Mouse (Mus musculus): ENCODE measurements at regions not wholly inside any gene's neighbourhood (a gene's known extent, or its start where the extent isn't known, plus 50 kb on each side); places are given as distances from the start of the nearest gene placed in this dataset.

DNA sequence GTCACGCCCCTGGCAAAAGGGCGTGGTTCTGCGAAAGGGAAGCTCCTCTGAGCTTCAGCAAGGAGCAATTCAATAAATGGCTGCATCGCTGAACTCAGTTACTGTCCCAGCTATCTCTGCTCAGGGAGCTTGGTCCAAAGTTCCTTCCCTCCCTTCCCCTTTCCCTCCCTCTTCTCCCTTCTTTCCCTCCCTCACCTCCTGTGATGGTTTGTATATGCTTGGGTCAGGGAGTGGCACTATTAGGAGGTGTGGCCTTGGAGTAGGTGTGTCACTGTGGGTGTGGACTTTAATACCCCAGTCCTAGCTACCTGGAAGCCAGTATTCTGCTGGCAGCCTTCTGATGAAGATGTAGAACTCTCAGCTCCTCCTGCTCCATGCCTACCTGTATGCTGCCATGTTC is 120.5 kb downstream of the Erv3 start:
- no peak for DNase-seq (ENCODE audit: low spot score in 2 of 2)

DNA sequence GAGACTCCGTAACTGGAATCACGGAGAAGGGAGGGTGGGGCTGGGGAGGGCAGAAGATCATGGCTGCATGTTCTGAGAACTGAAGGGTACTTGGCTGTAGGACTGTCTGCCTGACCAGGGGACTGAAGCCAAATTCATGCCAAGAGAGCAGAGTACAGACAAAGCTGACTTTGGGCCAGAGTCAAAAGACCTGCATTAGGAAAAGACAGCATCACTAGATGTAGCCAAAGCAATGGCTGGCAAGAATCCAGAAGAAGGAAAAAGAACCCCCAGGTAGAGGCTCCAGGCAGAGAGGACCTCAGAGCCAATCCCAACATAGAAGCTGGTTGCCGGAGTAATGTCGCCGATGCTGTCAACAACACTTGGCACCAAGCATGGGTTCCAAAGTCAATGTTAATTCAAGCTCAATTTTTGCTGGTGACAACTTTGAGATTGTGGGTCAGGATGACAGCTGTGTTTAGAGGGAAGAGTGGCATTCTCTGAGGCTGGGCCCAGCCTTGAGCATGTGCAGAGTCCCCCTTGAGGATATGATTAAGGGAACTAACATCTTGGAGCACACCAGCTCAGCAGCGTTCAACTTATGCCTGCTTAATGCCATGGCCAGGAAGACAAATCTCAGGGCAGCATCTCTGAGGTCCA is 124.7 kb downstream of the Erv3 start:
- DNase-seq (ENCODE audit: low spot score in 2 of 2): no peak

DNA sequence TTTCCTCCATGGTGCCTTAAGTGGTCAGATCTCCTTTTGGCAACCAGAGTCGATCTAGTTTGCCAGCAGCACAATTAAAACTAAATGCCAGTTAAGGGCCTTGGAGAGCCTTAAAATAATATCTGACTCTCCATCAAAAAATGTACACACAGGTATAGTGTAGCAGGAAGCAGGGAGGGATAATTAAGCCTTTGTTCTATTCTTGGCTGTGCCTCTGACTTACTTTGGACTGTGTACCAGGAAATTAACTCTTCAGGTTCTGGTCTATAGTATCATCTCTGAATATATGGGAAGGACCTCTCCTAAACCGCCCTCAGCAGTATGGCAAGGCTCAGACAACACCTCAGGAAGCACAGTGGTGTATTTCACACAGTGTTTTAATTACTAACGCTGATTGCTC is 133.0 kb downstream of the Erv3 start:
- DNase-seq (ENCODE audit: low spot score in 2 of 2): no peak

DNA sequence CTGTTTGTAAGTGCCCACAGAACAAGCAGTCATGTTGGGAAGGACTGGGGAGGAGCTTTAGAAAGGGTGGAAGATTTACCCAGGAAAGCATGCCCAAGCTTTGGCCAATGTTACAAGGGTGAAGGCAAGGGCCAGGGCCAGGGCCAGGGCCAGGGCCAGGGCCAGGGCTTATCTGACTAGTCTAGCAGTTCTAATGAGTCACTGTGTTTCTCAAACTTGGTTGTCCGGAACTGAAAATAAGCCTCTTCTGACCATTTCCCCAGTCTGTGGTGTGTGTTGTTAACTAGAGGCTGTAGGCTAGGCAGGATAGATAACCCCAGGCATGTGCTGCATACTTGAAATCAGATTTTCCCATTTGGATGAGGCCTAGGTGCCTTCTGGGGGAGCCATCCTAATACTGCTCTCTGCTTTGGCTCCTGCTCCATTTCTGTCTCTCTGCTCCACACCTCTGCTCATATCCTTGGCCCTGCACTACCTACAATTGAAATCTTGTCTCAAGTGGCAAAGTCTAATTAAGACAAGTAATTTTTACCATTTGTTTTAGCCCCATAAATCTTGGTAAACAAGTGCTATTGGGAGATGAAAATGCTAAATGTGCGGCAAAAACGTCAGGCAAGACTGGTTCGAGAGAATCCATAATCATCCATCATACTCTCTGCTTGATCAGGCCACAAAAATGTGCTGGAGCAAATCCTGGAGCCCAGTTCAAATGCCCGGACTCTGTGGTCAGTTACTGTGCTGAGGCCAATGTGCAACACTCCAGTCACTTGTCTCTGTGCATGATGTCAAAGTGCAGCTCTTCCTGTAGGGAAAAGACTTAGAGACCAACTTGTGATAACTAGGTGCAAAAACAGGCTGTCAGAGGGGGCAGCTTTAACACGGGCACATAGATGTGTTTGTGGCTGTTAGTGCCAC is 137.7 kb downstream of the Erv3 start:
- no peak for DNase-seq (ENCODE audit: low spot score in 2 of 2)

DNA sequence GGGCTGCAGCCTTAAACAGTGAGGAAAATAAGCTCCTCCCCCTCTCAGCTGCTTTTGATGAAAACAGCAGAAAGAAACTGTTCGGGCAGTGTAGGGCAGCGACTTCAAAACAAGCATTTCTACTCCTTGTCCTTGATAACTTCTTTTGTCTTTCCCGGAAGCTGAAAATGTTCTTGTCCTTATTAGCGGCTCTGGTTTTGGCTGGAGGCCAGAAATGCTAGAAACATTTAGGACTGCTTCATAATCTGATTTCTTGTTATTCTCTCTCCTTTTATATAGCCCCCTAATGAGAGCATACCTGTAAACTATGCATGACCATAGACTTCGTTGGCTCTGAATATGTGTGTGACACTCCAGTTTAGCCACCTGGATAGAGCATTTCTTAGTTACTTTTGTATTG is 142.0 kb downstream of the Erv3 start:
- DNase-seq (ENCODE audit: low spot score in 2 of 2): no peak

DNA sequence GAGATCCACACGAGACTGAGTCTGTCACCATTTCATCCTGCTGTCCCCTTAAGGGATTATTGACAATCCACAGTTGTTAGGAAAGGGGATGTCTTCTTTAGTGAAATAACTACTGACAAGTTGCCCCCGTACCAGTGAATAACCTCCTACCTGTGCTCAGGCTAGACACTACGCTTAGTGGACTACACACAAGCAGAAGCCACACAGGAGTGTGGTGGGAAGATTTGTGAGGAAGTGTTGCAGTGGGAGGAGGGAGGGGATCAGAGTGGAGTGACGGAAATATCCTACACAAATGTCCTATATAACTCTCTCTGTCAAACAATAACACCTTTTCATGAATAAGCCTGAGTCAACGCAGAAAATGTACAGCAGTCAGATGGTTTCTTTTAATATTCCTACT is 142.7 kb downstream of the Erv3 start:
- DNase-seq (ENCODE audit: low spot score in 2 of 2): no peak

DNA sequence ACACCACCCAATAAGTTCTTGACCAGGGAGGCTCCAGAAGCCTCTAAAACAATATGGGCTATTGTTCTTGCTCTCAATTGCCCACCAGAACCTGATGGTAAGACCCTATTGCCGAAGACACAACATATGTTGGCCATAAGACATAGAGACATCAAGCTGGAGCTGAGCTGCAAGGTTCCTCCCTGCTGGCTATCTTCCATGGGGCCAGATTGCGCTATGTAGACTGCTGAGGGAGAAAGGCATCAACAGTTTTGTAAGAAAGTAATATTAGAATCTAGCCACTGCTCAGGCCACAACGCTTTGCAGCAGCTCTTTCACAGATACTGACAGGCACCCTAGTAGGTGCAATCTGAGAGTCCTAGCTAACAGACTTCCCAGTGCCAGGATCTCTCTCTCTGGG is 144.2 kb downstream of the Erv3 start:
- DNase-seq (ENCODE audit: low spot score in 2 of 2): no peak

DNA sequence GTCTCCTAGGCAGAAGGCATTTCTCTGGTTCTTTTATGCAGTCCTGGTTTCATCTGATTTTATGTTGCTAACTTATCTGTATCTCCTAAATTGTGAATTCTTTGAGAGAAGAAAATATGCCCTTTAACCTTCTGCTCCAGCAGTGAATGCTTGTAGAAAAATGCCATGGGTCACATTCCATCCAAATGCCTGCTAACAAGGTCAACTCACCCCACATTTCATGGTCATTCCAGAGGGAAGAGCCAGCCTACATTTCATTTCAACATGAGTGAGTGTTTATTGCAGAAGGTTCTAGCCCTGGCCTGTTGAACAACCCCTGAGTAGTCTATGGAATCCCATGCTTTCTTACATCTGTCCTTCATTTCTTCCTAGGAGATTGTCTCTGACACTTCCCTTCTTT is 147.7 kb downstream of the Erv3 start:
- no peak for DNase-seq (ENCODE audit: low spot score in 2 of 2)

DNA sequence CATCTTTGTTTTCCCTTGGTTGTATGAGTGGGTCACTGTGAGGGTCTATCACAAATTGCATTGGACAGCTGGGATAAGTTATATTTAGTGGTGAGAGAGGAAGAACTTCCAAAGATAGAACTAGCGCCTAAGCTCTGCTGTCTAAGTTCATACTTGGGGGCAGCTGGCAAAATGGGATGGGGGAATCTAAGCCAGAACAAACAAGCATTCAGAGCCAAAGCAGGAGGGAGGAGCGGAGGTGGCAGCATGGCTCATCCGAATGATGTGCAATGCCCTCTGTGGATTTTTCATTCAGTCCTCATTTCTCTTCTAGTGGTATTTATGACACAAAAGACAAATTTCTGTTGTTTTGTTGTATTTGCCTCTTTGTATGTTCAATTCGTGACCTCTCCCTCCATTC is 144.5 kb upstream of the Adra1d start:
- DNase-seq (ENCODE audit: low spot score in 2 of 2): no peak

DNA sequence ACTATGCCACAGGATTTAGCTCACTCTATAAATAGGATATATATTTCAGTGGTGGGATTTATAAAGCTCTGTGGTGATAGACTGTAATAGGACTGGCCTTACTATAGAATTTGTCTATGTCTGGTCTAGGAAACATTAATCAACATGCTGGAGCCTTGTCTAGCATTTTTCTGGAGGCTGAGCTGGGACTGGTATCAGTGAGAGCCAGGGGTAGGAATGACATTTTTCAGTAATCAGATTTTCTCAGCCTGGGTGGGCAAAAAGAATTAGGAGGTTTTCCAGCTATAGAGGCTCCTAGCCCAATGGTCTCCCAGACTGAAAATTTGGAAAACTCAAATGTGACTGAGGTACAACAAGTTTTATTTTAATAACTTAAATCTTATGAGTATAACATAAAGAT is 142.3 kb upstream of the Adra1d start:
- no peak for DNase-seq (ENCODE audit: low spot score in 2 of 2)

DNA sequence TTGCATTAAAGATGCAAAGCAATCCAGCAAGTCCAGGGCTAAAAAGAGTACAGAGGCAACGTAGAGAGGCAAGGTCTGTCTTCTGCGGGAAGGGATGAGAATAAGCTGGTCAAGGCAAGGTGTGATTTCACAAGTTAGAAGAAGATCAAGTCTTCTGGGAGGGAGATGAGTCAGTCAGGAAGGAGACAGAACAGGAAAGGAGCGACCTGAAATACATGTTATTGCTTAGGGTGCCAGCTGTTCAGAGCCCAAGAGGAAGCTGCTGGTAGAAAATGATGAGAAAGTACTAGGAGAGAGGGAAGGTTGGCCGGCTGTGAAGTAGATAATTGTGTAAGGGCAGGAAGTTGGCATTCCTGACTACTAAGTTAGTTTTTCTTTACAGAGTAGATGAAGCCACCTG is 140.1 kb upstream of the Adra1d start:
- no peak for DNase-seq (ENCODE audit: low spot score in 2 of 2)

DNA sequence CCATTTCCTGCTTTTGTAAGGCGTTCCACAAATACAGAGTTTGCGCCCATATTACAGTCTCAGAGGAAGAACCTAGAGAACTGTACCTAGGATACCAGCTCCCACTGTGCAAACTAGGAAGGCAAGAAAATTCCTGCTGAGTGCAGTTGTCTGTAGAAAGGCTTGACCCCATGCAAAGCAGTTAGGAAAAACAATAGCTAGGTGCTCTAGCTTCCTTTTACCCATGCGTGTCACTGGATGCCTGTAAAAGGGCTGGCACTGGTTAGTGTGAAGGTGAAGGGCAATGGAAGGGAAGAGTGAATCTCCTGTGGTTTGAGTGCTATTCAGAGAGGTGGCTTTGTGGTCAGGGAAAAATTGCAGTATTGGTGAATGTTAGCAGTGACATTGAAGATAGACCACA is 137.7 kb upstream of the Adra1d start:
- DNase-seq (ENCODE audit: low spot score in 2 of 2): no peak

DNA sequence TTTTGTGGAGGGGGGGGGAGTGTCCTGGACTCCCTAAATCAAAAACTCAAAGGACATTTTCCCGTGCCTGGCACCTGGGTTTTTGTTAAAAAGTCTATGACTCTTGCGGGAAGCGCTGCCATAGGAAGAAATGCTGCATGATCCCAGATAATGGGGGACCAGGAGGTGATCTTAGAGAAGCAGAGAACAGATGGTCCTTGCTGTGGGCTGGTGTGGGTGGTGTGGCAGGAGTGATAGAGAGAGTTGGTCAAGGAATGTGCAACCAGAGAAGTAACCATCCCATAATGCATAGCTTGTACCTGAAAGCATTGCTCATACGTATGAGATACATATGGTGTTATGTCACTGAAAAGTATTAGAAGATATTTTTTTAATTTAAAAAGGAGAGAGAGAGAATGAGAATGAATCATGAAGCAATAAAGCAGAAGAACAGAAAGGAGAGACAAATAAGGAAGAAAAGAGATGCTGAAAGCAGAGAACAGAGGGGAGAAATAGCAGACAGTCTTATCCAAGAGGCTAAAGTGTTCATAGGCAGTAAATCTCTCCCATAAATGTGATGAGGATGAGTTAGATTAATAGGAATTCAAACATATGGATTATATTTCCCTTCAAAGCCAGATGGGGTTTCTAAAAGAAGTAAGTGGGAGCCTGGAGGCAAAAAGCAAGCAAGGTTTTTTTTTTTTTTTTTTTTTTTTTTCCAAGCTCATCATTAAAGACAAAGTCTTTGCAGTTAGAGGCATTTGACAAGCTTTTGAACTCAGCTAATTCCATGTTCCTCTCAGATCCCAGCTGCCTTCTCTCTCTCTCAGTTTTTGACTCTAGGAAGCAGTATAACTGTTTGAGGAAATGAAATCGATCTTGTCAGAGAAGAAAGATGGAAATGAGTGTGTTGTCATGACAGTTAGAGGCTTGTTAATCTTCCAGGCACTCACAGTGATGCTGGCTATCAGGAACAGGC is 136.2 kb upstream of the Adra1d start:
- no peak for DNase-seq (ENCODE audit: low spot score in 2 of 2)

DNA sequence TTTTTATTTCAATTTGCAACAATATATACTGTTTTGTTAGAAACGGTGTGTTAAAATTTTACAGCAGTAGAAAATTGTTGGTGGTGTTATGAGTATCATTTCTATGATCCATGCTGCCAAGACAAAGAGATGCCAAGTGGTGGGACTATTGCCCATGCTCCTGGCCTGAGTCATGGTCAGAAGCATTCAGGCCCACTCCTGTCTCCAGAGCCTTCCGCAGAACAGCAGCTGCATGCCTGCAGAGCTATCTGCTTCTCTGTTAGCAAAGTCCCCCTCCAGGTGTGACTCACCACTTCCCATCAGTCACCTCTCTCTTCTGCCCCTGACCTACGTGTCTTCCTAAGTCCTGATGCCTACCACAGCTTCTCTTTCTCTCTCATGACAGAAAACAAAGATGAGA is 134.2 kb upstream of the Adra1d start:
- no peak for DNase-seq (ENCODE audit: low spot score in 2 of 2)

DNA sequence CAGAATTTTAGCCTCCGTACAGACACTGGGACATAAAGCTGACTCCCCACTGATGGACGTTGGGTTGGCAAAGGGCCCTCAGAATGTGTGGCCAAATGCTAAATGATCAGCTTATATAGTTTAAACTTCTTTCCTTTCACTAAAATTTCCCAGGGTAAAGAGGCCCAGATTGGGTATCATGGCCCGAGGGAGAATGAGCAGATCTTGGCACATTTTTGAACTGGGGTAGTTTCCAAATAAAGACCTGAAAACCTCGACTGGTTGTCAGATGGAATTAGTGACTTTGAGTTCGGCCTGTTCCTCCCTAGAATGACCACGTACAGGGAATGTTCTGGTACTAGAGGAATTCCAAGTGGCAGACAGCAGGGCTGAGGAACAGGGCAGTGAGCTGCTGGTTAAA is 127.9 kb upstream of the Adra1d start:
- DNase-seq (ENCODE audit: low spot score in 2 of 2): no peak

DNA sequence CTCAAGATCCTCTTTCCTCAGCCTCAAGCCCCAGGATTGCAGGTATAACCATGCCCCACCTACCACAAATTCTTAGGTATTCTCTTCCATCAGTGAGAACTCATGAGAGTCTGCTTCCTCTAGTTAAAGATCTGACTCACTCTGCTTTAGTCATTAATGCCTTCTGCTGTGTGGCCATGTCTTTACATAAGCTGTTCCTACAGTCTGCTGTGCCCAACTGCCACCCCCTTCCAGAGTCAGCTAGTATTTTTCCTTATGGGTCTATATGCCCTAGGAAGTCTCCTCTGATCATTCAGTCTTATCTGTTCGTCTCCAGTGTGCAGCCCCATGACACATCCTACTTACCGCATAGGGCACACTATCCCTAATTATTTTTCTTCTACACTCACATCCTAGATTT is 126.2 kb upstream of the Adra1d start:
- no peak for DNase-seq (ENCODE audit: low spot score in 2 of 2)

DNA sequence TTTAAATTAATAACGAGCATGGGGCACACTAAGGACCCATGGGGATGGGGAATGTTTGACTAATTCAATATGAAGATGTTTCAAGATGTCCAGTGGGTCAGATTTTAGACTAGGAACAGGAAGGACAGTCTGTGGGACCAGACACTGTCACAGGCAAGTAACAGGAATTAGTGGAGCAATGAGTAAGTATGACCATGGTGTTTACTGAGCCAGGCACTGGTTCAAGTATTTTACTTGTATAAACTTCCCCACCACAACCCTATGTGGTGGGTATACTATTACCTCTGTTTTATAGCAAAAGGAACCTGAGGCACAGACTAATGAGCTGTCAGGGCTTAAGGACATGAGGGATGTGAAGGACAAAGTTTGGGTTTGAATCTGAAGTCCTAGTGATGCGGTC is 125.4 kb upstream of the Adra1d start:
- DNase-seq (ENCODE audit: low spot score in 2 of 2): no peak

DNA sequence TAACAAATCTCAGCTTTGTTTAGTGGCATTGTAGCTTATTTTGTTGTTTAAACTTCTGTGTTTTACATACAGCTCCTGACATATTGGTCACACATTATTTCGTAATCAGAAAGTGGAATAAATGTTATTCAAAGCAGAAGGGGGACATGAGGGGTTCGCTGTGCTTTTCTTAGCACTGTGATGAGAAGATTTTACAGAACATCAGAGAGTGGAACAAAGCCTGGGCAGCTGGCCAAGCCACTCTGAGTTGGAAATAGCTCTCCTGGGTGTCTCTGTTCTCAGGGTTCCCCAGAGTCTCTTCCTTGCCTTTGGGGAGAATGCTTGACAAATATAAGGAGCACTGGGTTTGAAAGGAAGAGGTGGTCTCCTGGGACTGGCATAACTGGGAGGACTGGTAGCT is 124.7 kb upstream of the Adra1d start:
- DNase-seq (ENCODE audit: low spot score in 2 of 2): peak; percentile 80 to 83

DNA sequence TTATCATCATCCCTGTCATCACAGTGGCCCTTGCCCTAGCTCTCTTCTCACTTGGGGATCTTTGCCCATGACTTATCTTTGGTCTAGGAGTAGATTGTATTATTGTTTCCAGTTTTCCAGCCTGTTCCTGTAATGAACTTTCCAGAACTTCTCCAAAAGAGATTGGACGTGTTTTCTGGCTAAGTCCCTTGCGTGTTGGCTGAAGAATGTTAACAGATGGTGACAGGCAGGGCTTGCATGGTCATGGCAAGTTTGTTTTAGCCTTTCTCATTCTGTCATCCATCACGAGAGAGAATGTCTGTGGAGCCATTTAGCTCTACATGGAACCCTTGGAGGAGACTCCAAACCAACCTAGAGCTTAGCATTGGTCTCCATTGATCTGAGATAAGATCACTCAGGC is 123.2 kb upstream of the Adra1d start:
- no peak for DNase-seq (ENCODE audit: low spot score in 2 of 2)

DNA sequence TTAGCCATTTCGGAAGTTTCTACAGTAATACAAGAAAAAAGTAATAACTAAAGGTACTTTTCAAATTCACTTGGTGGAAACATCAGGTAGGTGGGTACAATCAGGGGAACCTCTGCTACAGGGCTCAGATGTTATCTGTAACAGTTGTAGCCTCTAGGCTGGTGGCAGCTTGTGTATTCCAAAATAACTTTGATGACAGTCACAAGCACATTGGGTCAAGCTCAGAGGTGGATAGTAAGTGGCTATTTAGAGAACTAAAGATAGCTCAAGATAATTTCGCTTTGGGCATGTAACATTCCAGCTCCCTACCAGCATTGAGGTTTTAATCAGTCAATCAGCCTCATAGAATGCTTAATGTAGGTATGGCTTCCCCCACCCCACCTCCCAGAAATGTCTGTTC is 121.7 kb upstream of the Adra1d start:
- DNase-seq (ENCODE audit: low spot score in 2 of 2): no peak

DNA sequence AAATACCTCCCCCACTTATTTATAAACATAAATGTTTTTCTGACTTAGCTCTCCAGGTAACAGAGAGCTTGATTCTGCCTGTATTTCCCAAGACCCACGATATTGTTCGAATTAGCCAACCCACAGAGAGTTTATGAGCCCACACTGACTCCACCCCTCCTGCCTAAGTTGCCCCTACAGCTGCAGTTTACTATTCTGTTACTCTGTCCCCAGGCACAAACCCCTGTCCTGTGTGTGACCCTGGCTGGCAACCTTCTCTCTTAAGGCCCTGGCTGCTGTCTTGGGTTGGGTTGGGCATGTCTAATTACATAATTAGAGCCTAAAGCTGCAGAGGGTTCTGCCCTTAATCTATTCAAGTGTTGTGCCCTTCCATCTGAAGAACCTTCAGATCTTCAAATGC is 116.4 kb upstream of the Adra1d start:
- DNase-seq (ENCODE audit: low spot score in 2 of 2): no peak

DNA sequence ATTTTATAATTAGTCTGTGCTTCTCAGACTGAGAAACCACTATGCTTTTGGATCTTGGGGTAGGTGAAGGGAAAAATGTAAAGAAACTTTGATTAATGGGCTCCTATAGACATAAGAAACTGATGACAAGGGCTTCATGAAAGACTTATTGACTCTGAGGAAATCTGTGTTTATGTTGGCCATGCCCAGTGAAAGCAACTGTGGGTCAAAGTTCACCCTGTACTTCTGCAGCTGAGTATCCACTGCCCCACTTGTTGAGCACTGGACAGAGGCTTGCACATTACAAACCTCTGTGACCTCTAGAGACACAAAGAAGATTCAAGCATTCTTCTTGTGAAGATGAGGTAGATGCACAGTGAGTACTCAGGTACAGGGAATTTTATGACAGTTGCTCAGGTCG is 114.7 kb upstream of the Adra1d start:
- no peak for DNase-seq (ENCODE audit: low spot score in 2 of 2)
